Mouse (Mus musculus) ES-E14 (cell line): ENCODE measurements around the gene Olfr212. TPM values are rescaled to one million over a fixed set of nuclear protein-coding genes. Genes with fewer than 3 reads are reported as not detected.
"Not testable (repeated sequence)": the region's sequence is repeated elsewhere in the genome, so short reads cannot be mapped to it uniquely, and the experiment has no call there.

Experiments
- DNase-seq: peaks from one replicate; pipeline ENCODE4 v3.0.0-alpha.2; 2013; ENCODE audit warnings: low read depth, low spot score
- H3K27ac ChIP-seq: 2 replicates; pipeline ENCODE4 v1.5.1; 2012; ENCODE audit warnings: low read depth, mild to moderate bottlenecking, low read length, moderate library complexity, mixed read lengths; ENCODE audit not compliant: poor library complexity, insufficient read depth, severe bottlenecking
- H3K36me3 ChIP-seq: 2 replicates; pipeline ENCODE4 v1.6.1; 2012; ENCODE audit warnings: mild to moderate bottlenecking, low read length, moderate library complexity, mixed read lengths; ENCODE audit not compliant: control insufficient read depth, poor library complexity, insufficient read depth, severe bottlenecking
- H3K4me1 ChIP-seq, 2 experiments: fragments of 150-350 bp in 1 of 2; sonication (generic) in 1 of 2; 2 replicates each; pipeline ENCODE4 v1.6.1; 2012; ENCODE audit warnings: low read length in 2 of 2, mild to moderate bottlenecking in 1 of 2, mixed read lengths in 1 of 2; ENCODE audit not compliant: control insufficient read depth in 2 of 2, insufficient read depth in 2 of 2, poor library complexity in 1 of 2
- H3K4me3 ChIP-seq, 2 experiments: fragments of 150-350 bp in 1 of 2; sonication (generic) in 1 of 2; 2 replicates each; pipeline ENCODE4 v1.5.1; 2012; ENCODE audit warnings: low read length in 2 of 2, low read depth in 1 of 2, mild to moderate bottlenecking in 1 of 2, mixed read lengths in 1 of 2; ENCODE audit not compliant: insufficient read depth in 1 of 2, poor library complexity in 1 of 2, severe bottlenecking in 1 of 2
- H3K9ac ChIP-seq: 2 replicates; pipeline ENCODE4 v1.6.1; 2012; ENCODE audit warnings: low read depth, mild to moderate bottlenecking, low read length, mixed read lengths; ENCODE audit not compliant: poor library complexity, insufficient read depth, severe bottlenecking
- H3K9me3 ChIP-seq: fragments of 150-350 bp; sonication (generic); 2 replicates; pipeline ENCODE4 v1.6.1; 2012; ENCODE audit warnings: low read depth, mild to moderate bottlenecking, low read length; ENCODE audit not compliant: control insufficient read depth, insufficient read depth
- CHD2 ChIP-seq: IDR thresholded peaks from 2 replicates; pipeline ENCODE4 v1.6.1; 2014; ENCODE audit warnings: mild to moderate bottlenecking, low read depth, low read length, inconsistent platforms
- HCFC1 ChIP-seq: IDR thresholded peaks from 2 replicates; pipeline ENCODE4 v1.6.1; 2012; ENCODE audit warnings: low read length, inconsistent platforms, borderline replicate concordance; ENCODE audit not compliant: insufficient read depth
- MAFK ChIP-seq: IDR thresholded peaks from 2 replicates; pipeline ENCODE4 v1.6.1; 2014; ENCODE audit warnings: mild to moderate bottlenecking, low read depth, low read length, inconsistent platforms; ENCODE audit not compliant: insufficient read depth
- ZC3H11A ChIP-seq: IDR thresholded peaks from 2 replicates; pipeline ENCODE4 v1.6.1; 2012; ENCODE audit warnings: low read depth, mild to moderate bottlenecking, inconsistent platforms, low read length, borderline replicate concordance
- ZNF384 ChIP-seq: IDR thresholded peaks from 2 replicates; pipeline ENCODE4 v1.6.1; 2012; ENCODE audit warnings: low read depth, low read length, inconsistent platforms
- in situ Hi-C, 2 experiments: fragments of 600-800 bp; cut with MboI; formaldehyde crosslinking; loops; one replicate each; pipeline ENCODE4 v1.15.1; 2025; ENCODE audit warnings: low sequenced_read_pairs in 2 of 2, inconsistent platforms in 1 of 2; ENCODE audit not compliant: unreplicated experiment in 2 of 2
- total RNA-seq: library from RNA; depleted of rRNA; stranded (reverse); fragments of 300-350 nt; gene quantifications from 2 replicates; pipeline ENCODE4 v1.2.3, GENCODE M21; 2012

Gene Olfr212
- total RNA-seq, 1 experiment, result not detected

- in situ Hi-C loops, result no loop called here
Observed at GRCm38 (mm10) chr6:116495960-116496359, 10.4 kb upstream of the Olfr212 start.

GRCm38 (mm10) chr6:116514832-116515231 lies 8.5 kb downstream of the Olfr212 start:
- DNase-seq, result no peak
- Histone ChIP-seq H3K9me3 (no peaks in the 10 kb centered on the region), H3K4me3 (no peak overlapping the region), H3K4me1 (no peaks in the 10 kb centered on the region), H3K9ac (no peak overlapping the region), H3K36me3 (no peaks in the 10 kb centered on the region), H3K27ac (no peak overlapping the region)
- in situ Hi-C loops, result no loop called here
- TF ChIP-seq ZNF384 (no peak), MAFK (peak; percentile 95)

More at GRCm38 (mm10) chr6:116495960-116496359, 10.4 kb upstream of the Olfr212 start:
- H3K4me3 ChIP-seq, result no peak overlapping the region
- H3K9ac ChIP-seq, result no peak overlapping the region
- no peaks in the 10 kb centered on the region for H3K4me1 ChIP-seq
- no peaks in the 10 kb centered on the region for H3K9me3 ChIP-seq
- H3K27ac ChIP-seq, result no peak overlapping the region
- no peak for TF ChIP-seq CHD2
- no peak for TF ChIP-seq ZC3H11A
- DNase-seq, result no peak
- no peaks in the 10 kb centered on the region for H3K36me3 ChIP-seq

- TF ChIP-seq MAFK (no peak), ZNF384 (no peak), HCFC1 (no peak), CHD2 (no peak), ZC3H11A (no peak)
- Histone ChIP-seq H3K27ac (no peak within 1 kb of the TSS), H3K9ac (no peak within 1 kb of the TSS), H3K4me3 (no peak within 1 kb of the TSS), H3K9me3 (no peaks in the 10 kb centered on the region), H3K36me3 (no peaks in the 10 kb centered on the region), H3K4me1 (no peaks in the 10 kb centered on the region)
- DNase-seq, result no peak
- in situ Hi-C loops, result no loop called here
Observed at GRCm38 (mm10) chr6:116538156-116538555, 31.8 kb downstream of the Olfr212 start, which contains the start of gene Olfr213. Olfr213 (plus strand) TSS chr6:116538456.

GRCm38 (mm10) chr6:116542500-116542899 lies 36.2 kb downstream of the Olfr212 start:
- no peak for DNase-seq
- Histone ChIP-seq H3K27ac (no peak overlapping the region), H3K9me3 (no peaks in the 10 kb centered on the region), H3K4me3 (no peak overlapping the region), H3K36me3 (no peaks in the 10 kb centered on the region), H3K4me1 (no peaks in the 10 kb centered on the region), H3K9ac (no peak overlapping the region)
- TF ChIP-seq CHD2, result no peak
- no peak for TF ChIP-seq ZC3H11A
- no peak for TF ChIP-seq ZNF384
- no peak for TF ChIP-seq MAFK
- TF ChIP-seq HCFC1, result no peak
- in situ Hi-C loops, result no loop called here

GRCm38 (mm10) chr6:116550841-116551240 lies 44.5 kb downstream of the Olfr212 start, which contains the start of gene Gm5580:
Gm5580 (plus strand) TSS chr6:116551141.
- in situ Hi-C loops, result loop anchor here (25.0 kb wide), 1 partner anchor 264 kb away; no protein-coding TSS in a partner anchor
- H3K36me3 ChIP-seq, H3K27ac ChIP-seq, H3K4me1 ChIP-seq, H3K4me3 ChIP-seq, H3K9ac ChIP-seq, H3K9me3 ChIP-seq, DNase-seq: not testable (repeated sequence)
